Mouse (Mus musculus) cerebellum, adult 2 months (tissue): Measurements from ENCODE around the gene Lrrc74a. TPM values are rescaled to one million over a fixed set of nuclear protein-coding genes. Genes with fewer than 3 reads are reported as not detected.

Experiments
- DNase-seq, 2 experiments: peaks; one replicate each; pipeline ENCODE4 v3.0.0; 2021
- H3K27ac ChIP-seq: fragments of 200-500 bp; 2 replicates; pipeline ENCODE4 v1.5.1; 2012; ENCODE audit warnings: low read length, control low read depth, inconsistent platforms; ENCODE audit not compliant: insufficient read depth
- H3K27me3 ChIP-seq: fragments of 200-500 bp; 2 replicates; pipeline ENCODE4 v1.6.1; 2012; ENCODE audit warnings: inconsistent platforms, mild to moderate bottlenecking, low read length, moderate library complexity; ENCODE audit not compliant: control insufficient read depth, insufficient read depth
- H3K4me1 ChIP-seq: fragments of 200-500 bp; 2 replicates; pipeline ENCODE4 v1.6.1; 2011; ENCODE audit warnings: low read length; ENCODE audit not compliant: control insufficient read depth, insufficient read depth
- H3K4me3 ChIP-seq: fragments of 200-500 bp; replicated peaks from 2 replicates; pipeline ENCODE3; 2011; ENCODE audit warnings: mild to moderate bottlenecking, low read depth, low read length, control low read depth; ENCODE audit not compliant: insufficient read depth
- CTCF ChIP-seq: fragments of 200-500 bp; IDR thresholded peaks from 2 replicates; pipeline ENCODE4 v1.5.1; 2011; ENCODE audit warnings: low read depth, mild to moderate bottlenecking, control low read depth, low read length, moderate library complexity, borderline replicate concordance; ENCODE audit not compliant: insufficient read depth
- POLR2A ChIP-seq: fragments of 200-500 bp; IDR thresholded peaks from 2 replicates; pipeline ENCODE4 v1.6.1; 2011; ENCODE audit warnings: low read length, control low read depth, borderline replicate concordance; ENCODE audit not compliant: insufficient read depth
- WGBS: fragments of 180-500 bp; shearing (Covaris S2); methylation state at CpG from one replicate; pipeline ENCODE4 v1.1.7; 2018; 5-methylcytosine and 5-hydroxymethylcytosine counted together
- polyA plus RNA-seq: library from polyadenylated mRNA; depleted of rRNA; stranded (reverse); fragments of >200 nt; gene quantifications from 2 replicates; pipeline ENCODE4 v1.2.3, GENCODE M21; 2012

The Lrrc74a gene
- polyA plus RNA-seq, 1 experiment: not detected

GRCm38 (mm10) chr12:86768986-86769580 is 34.9 kb downstream of the Lrrc74a start:
- DNase-seq: peak; percentile 82 to 90
- TF ChIP-seq POLR2A: no peak
- peak; percentile 90 for TF ChIP-seq CTCF
- H3K4me3 ChIP-seq: no peak overlapping the region
- H3K27ac ChIP-seq: no peak overlapping the region
- 38% methylated on average over 4 of the region's 4 CpGs for WGBS
- H3K27me3 ChIP-seq: no peaks in the 10 kb centered on the region
- H3K4me1 ChIP-seq: peaks cover 8% of the 10 kb centered on the region

- H3K27me3 ChIP-seq: no peaks in the 10 kb centered on the region
- DNase-seq: no peak
- no peak overlapping the region for H3K27ac ChIP-seq
- TF ChIP-seq POLR2A (no peak), CTCF (no peak)
- no peak overlapping the region for H3K4me3 ChIP-seq
- H3K4me1 ChIP-seq: peaks cover 8% of the 10 kb centered on the region
Observed at GRCm38 (mm10) chr12:86769819-86770218, 35.6 kb downstream of the Lrrc74a start.

- TF ChIP-seq POLR2A: no peak
- no peak for TF ChIP-seq CTCF
- no peak overlapping the region for H3K27ac ChIP-seq
- peak; percentile 52 to 62 for DNase-seq
- H3K4me3 ChIP-seq: no peak overlapping the region
- no peaks in the 10 kb centered on the region for H3K27me3 ChIP-seq
- WGBS: 8% methylated on average over 4 of the region's 4 CpGs
- peaks cover 9% of the 10 kb centered on the region for H3K4me1 ChIP-seq
Observed at GRCm38 (mm10) chr12:86770261-86770670, 36.1 kb downstream of the Lrrc74a start.

- whole genome bisulfite sequencing: 58% methylated on average over 3 of the region's 3 CpGs
- no peak for TF ChIP-seq CTCF
- TF ChIP-seq POLR2A: no peak
- no peak for DNase-seq
- H3K4me1 ChIP-seq: peaks cover 15% of the 10 kb centered on the region
- no peaks in the 10 kb centered on the region for H3K27me3 ChIP-seq
- H3K4me3 ChIP-seq: no peak overlapping the region
- no peak overlapping the region for H3K27ac ChIP-seq
Observed at GRCm38 (mm10) chr12:86770927-86771326, 36.8 kb downstream of the Lrrc74a start.

GRCm38 (mm10) chr12:86771823-86772427 is 37.8 kb downstream of the Lrrc74a start:
- Histone ChIP-seq H3K27ac (no peak overlapping the region), H3K27me3 (no peaks in the 10 kb centered on the region), H3K4me3 (no peak overlapping the region), H3K4me1 (peaks cover 17% of the 10 kb centered on the region)
- 21% methylated on average over 12 of the region's 12 CpGs for WGBS
- peak; percentile 89 for TF ChIP-seq CTCF
- no peak for TF ChIP-seq POLR2A
- DNase-seq: peak; percentile 85 to 90

- Histone ChIP-seq H3K4me1 (peaks cover 17% of the 10 kb centered on the region), H3K27me3 (no peaks in the 10 kb centered on the region), H3K27ac (no peak overlapping the region), H3K4me3 (no peak overlapping the region)
- DNase-seq: no peak
- TF ChIP-seq CTCF: no peak
- TF ChIP-seq POLR2A: no peak
- 36% methylated on average over 3 of the region's 3 CpGs for WGBS
Observed at GRCm38 (mm10) chr12:86772551-86772950, 38.4 kb downstream of the Lrrc74a start.

GRCm38 (mm10) chr12:86775561-86776280 is 41.6 kb downstream of the Lrrc74a start:
- Histone ChIP-seq H3K27ac (no peak overlapping the region), H3K4me3 (no peak overlapping the region), H3K27me3 (no peaks in the 10 kb centered on the region), H3K4me1 (peaks cover 10% of the 10 kb centered on the region)
- DNase-seq: peak; percentile 25 to 40
- 37% methylated on average over 7 of the region's 7 CpGs for WGBS
- TF ChIP-seq POLR2A: no peak
- no peak for TF ChIP-seq CTCF

- DNase-seq: no peak
- Histone ChIP-seq H3K27ac (no peak overlapping the region), H3K4me1 (peaks cover 10% of the 10 kb centered on the region), H3K27me3 (no peaks in the 10 kb centered on the region), H3K4me3 (no peak overlapping the region)
- no peak for TF ChIP-seq POLR2A
- no peak for TF ChIP-seq CTCF
- 70% methylated on average over 7 of the region's 7 CpGs for WGBS
Observed at GRCm38 (mm10) chr12:86776341-86776860, 42.2 kb downstream of the Lrrc74a start.
